In the genomic region with DNA sequence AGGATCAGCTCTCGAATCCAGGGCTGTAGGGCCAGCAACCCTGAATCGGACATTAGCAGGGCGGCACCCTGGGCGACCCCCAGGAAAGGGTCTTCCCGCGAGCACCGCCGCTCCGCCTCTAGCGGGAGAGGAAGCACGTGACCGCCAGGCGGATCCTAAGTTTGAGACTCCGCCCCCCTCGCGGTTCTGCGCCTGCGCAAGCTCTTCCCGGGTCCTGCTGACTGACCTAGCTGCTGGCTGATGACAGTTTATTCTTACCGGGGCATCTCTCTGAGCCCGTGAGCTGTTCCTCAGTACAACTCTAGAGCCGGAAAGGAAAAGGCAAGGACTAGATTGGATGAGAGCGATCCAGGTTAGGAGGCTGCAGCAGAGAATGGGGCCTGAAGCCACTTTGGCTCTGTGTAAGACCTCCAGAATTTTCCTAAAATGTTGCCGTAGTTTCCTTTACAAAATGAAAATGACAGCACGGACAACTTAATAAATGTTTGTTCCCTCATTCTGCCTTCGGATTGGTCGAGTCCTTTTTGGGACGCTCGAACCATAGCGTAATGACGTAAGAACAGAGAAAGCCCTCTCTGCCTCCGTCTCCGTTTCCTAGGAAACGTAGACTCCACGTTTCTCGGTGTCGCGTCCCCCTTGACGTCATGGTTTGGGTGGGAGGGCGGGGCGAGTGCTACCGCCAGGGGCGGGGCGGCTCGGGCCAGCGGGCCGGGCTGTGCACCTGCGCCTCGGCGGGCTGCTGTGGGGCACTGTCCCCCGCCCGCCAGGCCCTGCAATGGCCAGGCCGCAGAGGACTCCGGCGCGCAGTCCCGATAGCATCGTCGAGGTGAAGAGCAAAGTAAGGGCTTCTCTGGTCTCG, we compare ENCODE assay signal across 8 mouse cellular contexts. TPM values are rescaled to one million over a fixed set of nuclear protein-coding genes. Genes with fewer than 3 reads are reported as not detected.
DNase-seq lines count a peak whose midpoint lies in the region; ATAC-seq and TF ChIP-seq lines count a peak whose summit lies in the region.

A gene (minus strand): TSS at position 137 of the 859 bp plus-strand sequence.
A gene (plus strand): TSS at position 183 of the 859 bp plus-strand sequence.

- peaks cover 22% of the 10 kb centered on the region for H3K4me1 ChIP-seq in forebrain, embryonic 15.5 days
- peaks cover 6% of the 10 kb centered on the region; the same call in 1 of the 2 replicates for H3K4me1 ChIP-seq in lung, adult 2 months (ENCODE audit: control insufficient read depth, insufficient read depth, low read length)

- peak within 1 kb of the TSS; percentile 95 for H3K27ac ChIP-seq in forebrain, embryonic 15.5 days (replicated peaks)

- intact Hi-C loops in heart, postnatal 25 days (cut with DNase I): no loop called here

- H3K27me3 ChIP-seq in forebrain, embryonic 15.5 days: no peaks in the 10 kb centered on the region

- H3K9ac ChIP-seq in forebrain, embryonic 15.5 days (replicated peaks): peak within 1 kb of the TSS; percentile 61

- peak; percentile 78; the same call in 1 of the 2 replicates for TF ChIP-seq POLR2A in lung, adult 2 months (IDR thresholded peaks at IDR 0.05; ENCODE audit: borderline replicate concordance, extremely low read depth, low read depth, low read length)

- no peaks in the 10 kb centered on the region for H3K9me3 ChIP-seq in forebrain, embryonic 15.5 days

- DNase-seq in ES-CJ7 (ENCODE audit: low read depth, low spot score): peak; percentile 98
- DNase-seq in cerebellum, adult 11 months: peak; percentile 95
- peak; percentile 90 for DNase-seq in heart, postnatal 25 days (ENCODE audit: low spot score)
- DNase-seq in layer of hippocampus, adult 18-20 months (ENCODE audit: low spot score in 2 of 2): peak; percentile 92 to 97
- DNase-seq in lung, adult 2 months: peak; percentile 97
- DNase-seq in thymus, adult 18-20 months: peak; percentile 92 to 93

- peak within 1 kb of the TSS; percentile 96 for H3K4me2 ChIP-seq in forebrain, embryonic 15.5 days (replicated peaks)

- H3K4me3 ChIP-seq in forebrain, embryonic 15.5 days: peak within 1 kb of the TSS; percentile 58
- H3K4me3 ChIP-seq in lung, adult 2 months (replicated peaks; ENCODE audit: extremely low read depth, low read depth, low read length): peak within 1 kb of the TSS; percentile 74

- peak; percentile 73 for ATAC-seq in forebrain, embryonic 15.5 days (replicated peaks)
- peak; percentile 70 for ATAC-seq in neutrophil, adult 5-6 weeks (ENCODE audit: extremely low read depth, insufficient number of reproducible peaks, low FRiP score, poor library complexity, severe bottlenecking)

- H3K36me3 ChIP-seq in forebrain, embryonic 15.5 days: peaks cover 35% of the 10 kb centered on the region

- WGBS in forebrain, embryonic 15.5 days: under 1% methylated on average over 60 of the region's 60 CpGs
- WGBS in lung, adult 2 months: under 1% methylated on average over 60 of the region's 60 CpGs

- no peak for TF ChIP-seq CTCF in lung, adult 2 months (IDR thresholded peaks at IDR 0.05; ENCODE audit: insufficient read depth, low read length)

RNA-seq across cellular contexts. Expression of the first gene that starts in this region (rescaled TPM):
- polyA plus RNA-seq in forebrain, embryonic 15.5 days (2015; fragmentation: Nextera tagmentation; extraction: Ambion mirVana): 105 and 107 TPM in 2 replicates
- total RNA-seq in heart, postnatal 25 days (2021): 10 to 100 TPM; 11.1 to 13.7 TPM
- total RNA-seq in layer of hippocampus, adult 18-20 months (2021): 10 to 100 TPM; 46.1 to 47.4 TPM
- 33.8 and 37.8 TPM in 2 replicates for polyA plus RNA-seq in lung, adult 2 months (2012; rRNA removed)
- 28.7 and 29.8 TPM in 2 replicates for total RNA-seq in neutrophil, adult 5-6 weeks (2017)

RNA-seq across cellular contexts. Expression of the second gene that starts in this region (rescaled TPM):
- 47.1 and 52.0 TPM in 2 replicates for polyA plus RNA-seq in forebrain, embryonic 15.5 days (2015; fragmentation: Nextera tagmentation; extraction: Ambion mirVana)
- total RNA-seq in heart, postnatal 25 days (2021): 1 to 10 TPM; 8.4 to 9.1 TPM
- 10 to 100 TPM; 34.0 to 34.7 TPM for total RNA-seq in layer of hippocampus, adult 18-20 months (2021)
- 14.1 and 14.5 TPM in 2 replicates for polyA plus RNA-seq in lung, adult 2 months (2012; rRNA removed)
- total RNA-seq in neutrophil, adult 5-6 weeks (2017): 3.8 and 4.7 TPM in 2 replicates

Comparison
In these comparisons a context has a peak if more than half of its experiments do, and no peak if none do; other contexts are left out.
1. Peak in every context shown above with its lines: DNase-seq, ATAC-seq, H3K4me3 ChIP-seq and H3K27ac ChIP-seq.